Mouse (Mus musculus) C2C12 (cell line): Measurements from ENCODE around the gene Slc7a1.

Experiments
- CEBPB ChIP-seq: IDR thresholded peaks from one replicate; pipeline ENCODE4 v1.6.1; 2011; ENCODE audit warnings: low read depth, mild to moderate bottlenecking, control low read depth, moderate library complexity
- CTCF ChIP-seq: IDR thresholded peaks from one replicate; pipeline ENCODE4 v1.5.1; 2011; ENCODE audit not compliant: control insufficient read depth, insufficient read depth, insufficient read length
- MAX ChIP-seq: IDR thresholded peaks from one replicate; pipeline ENCODE4 v1.6.1; 2011; ENCODE audit warnings: mild to moderate bottlenecking, control low read depth
- MYOD1 ChIP-seq: IDR thresholded peaks from one replicate; pipeline ENCODE4 v1.6.1; 2011; ENCODE audit warnings: low read depth; ENCODE audit not compliant: control insufficient read depth, insufficient read length
- MYOG ChIP-seq: IDR thresholded peaks from one replicate; pipeline ENCODE4 v1.6.1; 2011; ENCODE audit not compliant: control insufficient read depth, insufficient read length; ENCODE audit errors: extremely low read depth
- USF1 ChIP-seq: IDR thresholded peaks from one replicate; pipeline ENCODE4 v1.6.1; 2011; ENCODE audit warnings: low read depth, mild to moderate bottlenecking, control low read depth, moderate library complexity

GRCm38 (mm10) chr5:148288804-148289203 lies 110.9 kb downstream of the Slc7a1 start:
- no peak for TF ChIP-seq USF1
- no peak for TF ChIP-seq MAX
- TF ChIP-seq CTCF = no peak
- no peak for TF ChIP-seq MYOG
- TF ChIP-seq MYOD1 = no peak
- TF ChIP-seq CEBPB = no peak
